Mouse (Mus musculus) limb, embryonic 11.5 days (tissue): Measurements from ENCODE around the gene Pdcd11. TPM values are rescaled to one million over a fixed set of nuclear protein-coding genes. Genes with fewer than 3 reads are reported as not detected.
A peak's percentile ranks its signal among the peaks of the same experiment; 100 is the strongest.

Experiments used
- ATAC-seq: fragments of 200-750 bp; cut with Nextera tagmentation; 2 replicates; pipeline ENCODE4 v1.8.0; 2017; ENCODE audit warnings: low read depth; ENCODE audit not compliant: insufficient number of reproducible peaks, low FRiP score, low TSS enrichment
- DNase-seq: peaks from one replicate; pipeline ENCODE4 v3.0.0-alpha.2; 2015; ENCODE audit warnings: low spot score
- H3K27ac ChIP-seq: fragments of 300-500 bp; sonication (generic); replicated peaks from 2 replicates; pipeline ENCODE4 v1.5.1; 2014; ENCODE audit warnings: low read depth, mild to moderate bottlenecking, low read length
- H3K27me3 ChIP-seq: fragments of 300-500 bp; sonication (generic); 2 replicates; pipeline ENCODE4 v1.6.1; 2014; ENCODE audit warnings: mild to moderate bottlenecking, low read length, mixed read lengths; ENCODE audit not compliant: control insufficient read depth, insufficient read depth
- H3K36me3 ChIP-seq: fragments of 300-500 bp; sonication (generic); 2 replicates; pipeline ENCODE4 v1.6.1; 2014; ENCODE audit warnings: mild to moderate bottlenecking, low read length, moderate library complexity, mixed read lengths; ENCODE audit not compliant: control insufficient read depth, insufficient read depth
- H3K4me1 ChIP-seq: fragments of 300-500 bp; sonication (generic); 2 replicates; pipeline ENCODE4 v1.6.1; 2014; ENCODE audit warnings: low read length, mixed read lengths; ENCODE audit not compliant: control insufficient read depth, insufficient read depth
- H3K4me2 ChIP-seq: fragments of 300-500 bp; sonication (generic); 2 replicates; pipeline ENCODE4 v1.6.1; 2014; ENCODE audit warnings: low read depth, mild to moderate bottlenecking, moderate library complexity; ENCODE audit not compliant: severe bottlenecking
- H3K4me3 ChIP-seq: fragments of 300-500 bp; sonication (generic); 2 replicates; pipeline ENCODE4 v1.5.1; 2014; ENCODE audit warnings: low read depth, low read length
- H3K9ac ChIP-seq: fragments of 300-500 bp; sonication (generic); 2 replicates; pipeline ENCODE4 v1.6.1; 2014; ENCODE audit warnings: mild to moderate bottlenecking, low read length
- H3K9me3 ChIP-seq: fragments of 300-500 bp; sonication (generic); 2 replicates; pipeline ENCODE4 v1.6.1; 2016; ENCODE audit warnings: low read length; ENCODE audit not compliant: control insufficient read depth
- WGBS: fragments of 180-500 bp; shearing (Covaris S2); extraction: QIAGEN DNeasy Blood & Tissue Kit; methylation state at CpG from one replicate; pipeline ENCODE4 v1.1.7; 2014; 5-methylcytosine and 5-hydroxymethylcytosine counted together
- polyA plus RNA-seq: library from polyadenylated mRNA; unstranded; fragments of >200 nt; fragmentation: Nextera tagmentation; extraction: Ambion mirVana; gene quantifications from 2 replicates; pipeline ENCODE4 v1.2.1, GENCODE M21; 2014

The Pdcd11 gene
- polyA plus RNA-seq, 1 experiment from 2014 or later: 11.0 TPM

GRCm38 (mm10) chr19:47101080-47101479, 10.5 kb downstream of the Pdcd11 start:
- no peak overlapping the region for H3K9ac ChIP-seq
- H3K27me3 ChIP-seq: no peaks in the 10 kb centered on the region
- H3K27ac ChIP-seq: no peak overlapping the region
- peaks cover 30% of the 10 kb centered on the region; the same call in 1 of the 2 replicates for H3K36me3 ChIP-seq
- WGBS: 89% methylated on average over 5 of the region's 5 CpGs
- no peak for ATAC-seq
- no peak for DNase-seq
- H3K4me2 ChIP-seq: no peak overlapping the region
- no peaks in the 10 kb centered on the region for H3K4me1 ChIP-seq
- H3K4me3 ChIP-seq: no peak overlapping the region
- no peaks in the 10 kb centered on the region for H3K9me3 ChIP-seq

GRCm38 (mm10) chr19:47104641-47105271, 14.2 kb downstream of the Pdcd11 start:
- Histone ChIP-seq H3K4me2 (no peak overlapping the region), H3K27ac (no peak overlapping the region), H3K27me3 (no peaks in the 10 kb centered on the region), H3K4me1 (no peaks in the 10 kb centered on the region), H3K9ac (no peak overlapping the region), H3K9me3 (no peaks in the 10 kb centered on the region), H3K4me3 (no peak overlapping the region), H3K36me3 (peaks cover 45% of the 10 kb centered on the region)
- ATAC-seq: no peak
- 94% methylated on average over 9 of the region's 9 CpGs for WGBS
- DNase-seq: no peak

DNA sequence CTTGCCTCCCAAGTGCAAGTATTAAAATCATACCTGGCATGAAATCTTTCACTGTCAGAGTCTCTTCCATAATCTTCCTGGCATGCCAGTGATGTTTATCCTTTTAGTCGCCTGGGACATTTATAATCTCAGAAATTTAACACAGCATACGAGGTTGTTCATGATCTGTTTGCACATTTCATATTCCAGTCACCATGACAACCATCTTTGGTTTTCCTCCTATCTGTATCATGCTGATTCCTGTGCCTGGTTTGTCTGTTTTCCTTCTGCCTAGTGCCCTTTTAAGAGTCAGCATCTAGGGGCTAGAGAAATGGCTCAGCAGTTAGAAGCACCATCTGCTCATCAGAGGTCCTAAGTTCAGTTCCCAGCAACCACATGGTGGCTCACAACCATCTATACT, 28.1 kb downstream of the Pdcd11 start:
- ATAC-seq (no peak), DNase-seq (no peak)
- no peak overlapping the region for H3K4me2 ChIP-seq
- WGBS: 88% methylated on average over 2 of the region's 2 CpGs
- peaks cover 16% of the 10 kb centered on the region for H3K36me3 ChIP-seq
- H3K27ac ChIP-seq: no peak overlapping the region
- no peaks in the 10 kb centered on the region for H3K4me1 ChIP-seq
- H3K9ac ChIP-seq: no peak overlapping the region
- H3K9me3 ChIP-seq: no peaks in the 10 kb centered on the region
- H3K4me3 ChIP-seq: no peak overlapping the region
- no peaks in the 10 kb centered on the region for H3K27me3 ChIP-seq

GRCm38 (mm10) chr19:47121054-47121453, 30.5 kb downstream of the Pdcd11 start:
- no peak overlapping the region for H3K4me3 ChIP-seq
- no peak overlapping the region for H3K4me2 ChIP-seq
- H3K27ac ChIP-seq: no peak overlapping the region
- H3K9ac ChIP-seq: no peak overlapping the region
- no peaks in the 10 kb centered on the region for H3K27me3 ChIP-seq
- WGBS: 43% methylated on average over 4 of the region's 4 CpGs
- peaks cover 23% of the 10 kb centered on the region for H3K36me3 ChIP-seq
- no peaks in the 10 kb centered on the region for H3K4me1 ChIP-seq
- DNase-seq (no peak), ATAC-seq (no peak)
- no peaks in the 10 kb centered on the region for H3K9me3 ChIP-seq

DNA sequence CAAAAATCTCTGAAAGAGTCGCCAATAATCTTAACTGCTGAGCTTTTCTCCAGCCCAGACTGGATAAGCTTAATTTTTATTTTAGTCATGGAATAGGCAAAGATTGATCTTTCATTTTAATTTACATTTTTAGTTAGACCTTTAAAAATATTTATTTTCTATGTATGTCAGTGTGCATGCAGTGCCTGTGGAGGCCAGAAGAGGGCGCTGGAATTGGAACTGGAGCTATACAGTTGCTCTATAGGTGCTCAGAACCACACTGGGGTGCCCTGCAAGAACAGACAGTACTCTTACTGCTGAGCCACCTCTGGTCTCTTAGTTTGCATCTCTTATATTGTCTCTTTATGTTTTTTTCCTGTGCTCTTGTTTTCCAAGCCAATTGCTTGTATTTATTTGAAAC, 32.2 kb downstream of the Pdcd11 start:
- no peak for ATAC-seq
- Histone ChIP-seq H3K27ac (no peak overlapping the region), H3K9ac (no peak overlapping the region), H3K4me1 (no peaks in the 10 kb centered on the region), H3K9me3 (no peaks in the 10 kb centered on the region), H3K36me3 (peaks cover 25% of the 10 kb centered on the region), H3K4me2 (no peak overlapping the region), H3K27me3 (no peaks in the 10 kb centered on the region), H3K4me3 (no peak overlapping the region)
- 31% methylated on average over 2 of the region's 2 CpGs for WGBS
- peak; percentile 60 for DNase-seq

GRCm38 (mm10) chr19:47128164-47128563, 37.6 kb downstream of the Pdcd11 start:
- DNase-seq (no peak), ATAC-seq (no peak)
- no peak overlapping the region for H3K27ac ChIP-seq
- no peaks in the 10 kb centered on the region for H3K4me1 ChIP-seq
- no peak overlapping the region for H3K4me3 ChIP-seq
- H3K27me3 ChIP-seq: no peaks in the 10 kb centered on the region
- no peak overlapping the region for H3K4me2 ChIP-seq
- H3K9ac ChIP-seq: no peak overlapping the region
- peaks cover 32% of the 10 kb centered on the region for H3K36me3 ChIP-seq
- no peaks in the 10 kb centered on the region for H3K9me3 ChIP-seq
- 94% methylated on average over 10 of the region's 10 CpGs for WGBS

GRCm38 (mm10) chr19:47128835-47129234, 38.3 kb downstream of the Pdcd11 start:
- ATAC-seq: no peak
- peaks cover 32% of the 10 kb centered on the region for H3K36me3 ChIP-seq
- WGBS: 90% methylated on average over 11 of the region's 11 CpGs

DNA sequence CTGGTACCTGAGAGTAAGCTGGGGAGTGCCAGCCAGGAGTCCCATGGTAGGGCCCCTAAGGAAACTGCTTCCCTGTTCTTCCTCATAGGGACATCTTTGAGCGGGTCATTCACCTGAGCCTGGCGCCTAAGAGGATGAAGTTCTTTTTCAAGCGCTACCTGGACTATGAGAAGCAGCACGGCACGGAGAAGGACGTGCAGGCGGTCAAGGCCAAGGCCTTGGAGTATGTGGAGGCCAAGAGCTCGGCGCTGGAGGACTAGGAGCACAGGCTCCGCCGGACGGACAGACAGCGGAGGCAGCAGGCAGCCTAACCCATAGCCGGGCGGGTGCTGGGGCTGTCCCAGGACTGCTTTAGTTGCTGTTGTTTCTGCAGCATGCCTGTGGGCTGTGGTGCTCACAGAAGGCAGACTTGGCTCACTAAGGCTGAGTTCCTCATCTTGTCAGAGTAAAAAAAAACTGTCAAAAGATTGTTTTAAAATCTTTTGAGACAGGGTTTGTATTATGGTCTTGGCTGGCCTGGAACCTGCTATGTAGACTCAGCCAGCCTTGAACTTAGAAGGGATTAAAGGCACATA, 40.1 kb downstream of the Pdcd11 start:
- H3K36me3 ChIP-seq: peaks cover 26% of the 10 kb centered on the region
- WGBS: 94% methylated on average over 15 of the region's 15 CpGs
- no peak overlapping the region for H3K4me2 ChIP-seq
- no peaks in the 10 kb centered on the region for H3K4me1 ChIP-seq
- no peaks in the 10 kb centered on the region for H3K9me3 ChIP-seq
- no peak overlapping the region for H3K9ac ChIP-seq
- DNase-seq (no peak), ATAC-seq (no peak)
- H3K27me3 ChIP-seq: no peaks in the 10 kb centered on the region
- no peak overlapping the region for H3K27ac ChIP-seq
- no peak overlapping the region for H3K4me3 ChIP-seq

More at GRCm38 (mm10) chr19:47128835-47129234, 38.3 kb downstream of the Pdcd11 start:
- no peak overlapping the region for H3K4me3 ChIP-seq
- no peak for DNase-seq
- H3K4me1 ChIP-seq: no peaks in the 10 kb centered on the region
- no peak overlapping the region for H3K9ac ChIP-seq
- no peaks in the 10 kb centered on the region for H3K9me3 ChIP-seq
- no peak overlapping the region for H3K4me2 ChIP-seq
- no peaks in the 10 kb centered on the region for H3K27me3 ChIP-seq
- H3K27ac ChIP-seq: no peak overlapping the region

- Histone ChIP-seq H3K27me3 (no peaks in the 10 kb centered on the region), H3K4me1 (peaks cover 10% of the 10 kb centered on the region), H3K27ac (no peak overlapping the region), H3K4me2 (no peak overlapping the region), H3K9ac (no peak overlapping the region), H3K36me3 (peaks cover 21% of the 10 kb centered on the region), H3K9me3 (no peaks in the 10 kb centered on the region), H3K4me3 (no peak overlapping the region)
- DNase-seq (no peak), ATAC-seq (no peak)
- WGBS: 87% methylated on average over 7 of the region's 7 CpGs
Observed at GRCm38 (mm10) chr19:47133161-47133560, 42.6 kb downstream of the Pdcd11 start.
